Mouse (Mus musculus): ENCODE measurements around the gene Gpr85. TPM values are rescaled to one million over a fixed set of nuclear protein-coding genes. Genes with fewer than 3 reads are reported as not detected.

Gene Gpr85
- 0.39 to 0.93 TPM (median 0.82 TPM) in 4 replicates for total RNA-seq (2023; ENCODE audit: inconsistent age)

GRCm38 (mm10) chr6:13839345-13840054 is at the start of gene Gpr85:
TSS of gene Gpr85 (minus strand) at chr6:13839942.

GRCm38 (mm10) chr6:13870919-13871624 is 31.3 kb upstream of the Gpr85 start, which contains the start of gene 2610001J05Rik:
TSS of gene 2610001J05Rik (minus strand) at chr6:13871518.

Other genes starting within 250 kb of the Gpr85 start
- gene Tmem168, start 231.8 kb downstream of the Gpr85 start, total RNA-seq (2023; ENCODE audit: inconsistent age), result 49.6 to 63.2 TPM (median 56.3 TPM) in 4 replicates
- gene Bmt2, start 162.0 kb downstream of the Gpr85 start, total RNA-seq (2023; ENCODE audit: inconsistent age), result 27.5 to 32.2 TPM (median 30.2 TPM) in 4 replicates
- 32.8 to 43.7 TPM (median 39.3 TPM) in 4 replicates for gene 2610001J05Rik, start 31.6 kb upstream of the Gpr85 start, total RNA-seq (2023; ENCODE audit: inconsistent age)

Data from B cell, adult (primary cell).